Mouse (Mus musculus): Measurements from ENCODE around the gene Olfr555.
A peak's percentile ranks its signal among the peaks of the same experiment; 100 is the strongest.
"Not testable (repeated sequence)": the region's sequence is repeated elsewhere in the genome, so short reads cannot be mapped to it uniquely, and the experiment has no call there.

Olfr555 gene

GRCm38 (mm10) chr7:102658523-102658922 lies at the start of gene Olfr555:
Gene Olfr555 (plus strand): TSS chr7:102658823.
- no peak for DNase-seq (ENCODE audit: low spot score)

- DNase-seq (ENCODE audit: low spot score) = no peak
Measured at GRCm38 (mm10) chr7:102618118-102618517, 40.5 kb upstream of the Olfr555 start, which contains the start of gene Olfr553. Gene Olfr553 (minus strand): TSS chr7:102618218.

GRCm38 (mm10) chr7:102619608-102620007 lies 39.0 kb upstream of the Olfr555 start:
- DNase-seq (ENCODE audit: low spot score) = no peak

DNA sequence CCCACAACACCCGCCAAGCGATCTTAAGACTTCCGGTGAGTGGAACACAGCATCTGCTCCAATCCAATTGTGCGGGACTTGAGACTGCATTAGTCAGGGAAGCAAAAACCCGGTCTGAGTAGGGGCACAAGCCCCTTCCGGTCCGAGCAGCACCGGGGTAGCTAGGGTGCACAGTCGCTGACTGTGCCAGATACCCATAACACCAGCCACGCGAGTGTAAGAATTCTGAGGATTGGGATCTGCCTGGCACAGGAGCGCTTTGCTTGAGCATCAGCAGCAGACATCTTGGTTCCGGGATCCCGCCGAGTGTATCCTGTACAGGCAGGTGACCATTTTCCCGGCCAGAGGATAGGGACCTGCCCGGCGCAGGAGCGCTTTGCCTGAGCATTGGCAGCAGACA lies 38.3 kb upstream of the Olfr555 start:
- DNase-seq (ENCODE audit: low spot score) = not testable (repeated sequence)

- DNase-seq (ENCODE audit: low spot score) = no peak
Measured at GRCm38 (mm10) chr7:102636665-102637064, 22.0 kb upstream of the Olfr555 start.

DNA sequence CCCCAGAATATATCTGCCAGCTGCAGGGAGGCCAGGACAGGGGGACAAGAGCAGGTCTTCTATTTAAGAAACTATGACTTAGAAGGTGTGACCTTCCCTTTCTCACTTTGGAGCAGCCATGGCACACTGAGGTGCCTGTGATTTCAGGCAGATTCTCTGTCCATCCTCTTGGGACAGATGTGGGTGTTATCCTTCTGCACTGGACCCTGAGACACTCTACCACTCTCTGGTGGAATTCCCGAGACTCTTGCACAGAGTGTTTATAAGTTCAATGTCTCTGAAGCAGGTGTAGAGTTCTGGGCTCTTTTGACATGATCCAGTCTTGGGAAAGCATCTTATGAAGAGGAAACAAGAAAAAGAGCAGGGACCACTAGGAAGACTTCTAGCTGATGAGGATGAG lies 20.5 kb upstream of the Olfr555 start, which contains the start of gene Olfr554:
Gene Olfr554 (plus strand): TSS at position 301 of the 400 bp plus-strand sequence.
- DNase-seq (ENCODE audit: low spot score) = no peak

GRCm38 (mm10) chr7:102644945-102645344 lies 13.7 kb upstream of the Olfr555 start:
- DNase-seq (ENCODE audit: low spot score) = not testable (repeated sequence)

GRCm38 (mm10) chr7:102664599-102664998 lies 6.0 kb downstream of the Olfr555 start, which contains the start of gene Olfr556:
Gene Olfr556 (plus strand): TSS chr7:102664899.
- DNase-seq (ENCODE audit: low spot score) = peak; percentile 75

DNA sequence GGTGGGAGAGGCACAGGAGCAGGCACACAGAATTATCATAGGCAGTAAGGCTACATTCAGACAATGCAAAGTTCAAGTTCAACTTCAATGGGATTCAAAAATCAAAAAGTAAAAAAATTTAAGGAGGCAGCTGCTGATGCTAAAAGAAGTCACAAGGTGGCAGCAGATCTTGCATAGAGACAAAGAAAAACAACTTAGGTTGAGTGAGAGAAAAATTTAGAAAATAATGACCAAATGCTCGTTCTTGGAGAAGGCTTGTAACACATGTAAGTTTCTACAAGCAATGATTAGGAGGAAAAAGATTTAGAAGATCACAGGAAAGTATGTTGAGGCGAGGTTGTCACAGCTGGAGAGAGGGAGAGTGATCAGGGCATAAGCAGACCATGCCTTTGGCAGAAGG lies 6.8 kb downstream of the Olfr555 start:
- DNase-seq (ENCODE audit: low spot score) = peak; percentile 59

- no peak for DNase-seq (ENCODE audit: low spot score)
Measured at GRCm38 (mm10) chr7:102676225-102676624, 17.6 kb downstream of the Olfr555 start.

- DNase-seq (ENCODE audit: low spot score) = no peak
Measured at GRCm38 (mm10) chr7:102681916-102682315, 23.3 kb downstream of the Olfr555 start.

DNA sequence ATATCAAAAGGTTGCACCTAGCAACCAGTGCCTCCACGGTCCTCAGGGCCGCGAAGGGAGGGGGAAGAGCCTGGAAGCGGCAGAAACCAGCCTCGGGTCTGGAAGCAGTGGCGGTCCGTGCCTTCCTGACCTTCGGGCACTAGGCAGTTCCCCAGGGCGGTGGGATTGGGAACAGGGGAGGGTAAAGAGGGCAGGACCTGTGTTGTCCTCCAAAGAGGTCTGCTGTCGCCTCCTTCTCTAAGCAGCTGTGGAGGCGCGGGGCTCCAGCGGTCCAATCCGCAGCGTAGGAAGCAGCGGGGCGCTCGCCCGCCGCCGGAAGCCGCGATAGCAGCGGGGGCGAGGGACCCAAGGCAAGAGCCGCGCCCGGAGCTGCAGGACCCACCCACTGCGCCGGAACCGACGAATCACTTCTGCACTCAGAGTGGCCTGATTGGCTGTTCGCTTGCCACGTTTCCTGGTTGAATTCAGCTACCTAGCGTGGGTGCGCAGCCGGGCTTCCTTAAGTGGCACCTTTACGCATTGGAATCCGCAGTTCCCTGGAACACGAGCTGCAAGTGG lies 28.4 kb downstream of the Olfr555 start, which contains the start of gene Trim68:
Gene Trim68 (minus strand): TSS at position 384 of the 558 bp plus-strand sequence.
- peak; percentile 90 for DNase-seq (ENCODE audit: low spot score)

GRCm38 (mm10) chr7:102695358-102696125 lies 36.9 kb downstream of the Olfr555 start, which contains the start of gene Olfr557:
Gene Olfr557 (plus strand): TSS chr7:102695910.
- peak; percentile 62 for DNase-seq (ENCODE audit: low spot score)

GRCm38 (mm10) chr7:102698461-102698860 lies 39.8 kb downstream of the Olfr555 start:
- DNase-seq (ENCODE audit: low spot score) = no peak

DNA sequence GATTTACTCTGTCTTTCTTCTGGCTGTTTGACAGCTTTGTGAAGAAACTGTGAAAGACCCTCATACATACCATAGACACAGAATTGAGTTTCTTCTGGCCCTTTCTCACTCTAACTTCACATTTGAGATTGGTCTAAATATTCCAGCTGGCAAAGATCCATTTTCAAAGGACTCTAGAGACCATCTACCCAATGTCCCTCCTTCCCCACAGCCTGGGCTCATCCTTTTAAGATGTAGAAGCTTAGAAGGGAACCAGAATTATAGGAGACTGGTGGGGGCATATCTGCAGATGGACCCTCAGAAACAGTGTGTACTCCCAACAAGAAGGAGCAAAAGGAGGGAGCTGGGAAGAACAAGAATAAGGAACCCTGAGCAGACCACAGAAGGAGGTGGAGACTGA lies 43.3 kb downstream of the Olfr555 start, which contains the start of gene Olfr558:
Gene Olfr558 (plus strand): TSS at position 301 of the 400 bp plus-strand sequence.
- no peak for DNase-seq (ENCODE audit: low spot score)

All from MN1 (cell line).